Mouse (Mus musculus) urinary bladder, adult 18-20 months (tissue): ENCODE results near the gene Gdpd5.
A peak's percentile ranks its signal among the peaks of the same experiment; 100 is the strongest.

Experiments used
- DNase-seq, 2 experiments: peaks; one replicate each; pipeline ENCODE4 v3.0.0; 2022; ENCODE audit warnings: low spot score in 2 of 2, mixed read lengths in 2 of 2

Gene Gdpd5

GRCm38 (mm10) chr7:99381214-99382087 lies at the start of gene Gdpd5:
Gene Gdpd5, plus strand, starts transcription at chr7:99381414.
- DNase-seq = peak; percentile 99 to 100

GRCm38 (mm10) chr7:99332774-99333480 lies 48.3 kb upstream of the Gdpd5 start:
- peak; percentile 73 to 77 for DNase-seq

- no peak for DNase-seq
These were observed 40.5 kb upstream of the Gdpd5 start for GRCm38 (mm10) chr7:99340736-99341135.

- no peak for DNase-seq
These were observed 37.6 kb upstream of the Gdpd5 start for GRCm38 (mm10) chr7:99343577-99343976.

GRCm38 (mm10) chr7:99347268-99347667 lies 33.9 kb upstream of the Gdpd5 start:
- DNase-seq = no peak

GRCm38 (mm10) chr7:99348883-99349282 lies 32.3 kb upstream of the Gdpd5 start:
- no peak for DNase-seq

GRCm38 (mm10) chr7:99349782-99350720 lies 31.2 kb upstream of the Gdpd5 start:
- DNase-seq = no peak

- DNase-seq = peak in 1 of 2 experiments; percentile 40
These were observed 30.0 kb upstream of the Gdpd5 start for GRCm38 (mm10) chr7:99351104-99351801.

- DNase-seq = no peak
These were observed 29.3 kb upstream of the Gdpd5 start for GRCm38 (mm10) chr7:99351802-99352517.

GRCm38 (mm10) chr7:99352526-99353400 lies 28.5 kb upstream of the Gdpd5 start, which contains the start of gene Serpinh1:
Gene Serpinh1, minus strand, starts transcription at chr7:99353239.
- peak; percentile 66 to 85 for DNase-seq

GRCm38 (mm10) chr7:99355731-99356131 lies 25.5 kb upstream of the Gdpd5 start:
- DNase-seq = peak in 1 of 2 experiments; percentile 68

GRCm38 (mm10) chr7:99356244-99356930 lies 24.8 kb upstream of the Gdpd5 start:
- DNase-seq = peak in 1 of 2 experiments; percentile 60

GRCm38 (mm10) chr7:99357201-99357600 lies 24.0 kb upstream of the Gdpd5 start:
- DNase-seq = no peak

GRCm38 (mm10) chr7:99358371-99358770 lies 22.8 kb upstream of the Gdpd5 start:
- no peak for DNase-seq

GRCm38 (mm10) chr7:99360021-99360802 lies 21.0 kb upstream of the Gdpd5 start:
- DNase-seq = peak in 1 of 2 experiments; percentile 88

GRCm38 (mm10) chr7:99360803-99361414 lies 20.3 kb upstream of the Gdpd5 start:
- DNase-seq = no peak

GRCm38 (mm10) chr7:99362137-99362536 lies 19.1 kb upstream of the Gdpd5 start:
- no peak for DNase-seq
